Mouse (Mus musculus) megakaryocyte, embryonic 14.5 days (primary cell): Measurements from ENCODE around the gene Slc29a1. TPM values are rescaled to one million over a fixed set of nuclear protein-coding genes. Genes with fewer than 3 reads are reported as not detected.
A peak's percentile ranks its signal among the peaks of the same experiment; 100 is the strongest.

Source experiments
- H3K27me3 ChIP-seq: replicated peaks from 2 replicates; pipeline ENCODE3; 2012; ENCODE audit warnings: inconsistent platforms
- H3K36me3 ChIP-seq: replicated peaks from 2 replicates; pipeline ENCODE3; 2012; ENCODE audit warnings: low read length, inconsistent platforms, mixed read lengths
- H3K4me1 ChIP-seq: 2 replicates; pipeline ENCODE4 v1.6.1; 2012; ENCODE audit warnings: inconsistent platforms
- H3K4me3 ChIP-seq: replicated peaks from 2 replicates; pipeline ENCODE3; 2012; ENCODE audit warnings: moderate library complexity, mild to moderate bottlenecking, inconsistent platforms
- H3K9me3 ChIP-seq: 2 replicates; pipeline ENCODE4 v1.6.1; 2012; ENCODE audit warnings: inconsistent platforms
- FLI1 ChIP-seq: IDR thresholded peaks from 2 replicates; pipeline ENCODE4 v1.6.1; 2012; ENCODE audit warnings: low read length, inconsistent platforms, mixed read lengths
- GATA1 ChIP-seq: IDR thresholded peaks from 3 replicates; pipeline ENCODE4 v1.6.1; 2012; ENCODE audit warnings: mixed read lengths, low read length, inconsistent platforms, borderline replicate concordance
- polyA plus RNA-seq: library from polyadenylated mRNA; stranded (reverse); fragments of >175 nt; gene quantifications from 2 replicates; pipeline ENCODE4 v1.2.3, GENCODE M21; 2012; ENCODE audit warnings: low replicate concordance; ENCODE audit not compliant: insufficient read depth

Slc29a1 gene
- polyA plus RNA-seq, 1 experiment: 24.7 TPM

GRCm38 (mm10) chr17:45555452-45556106, 43.8 kb downstream of the Slc29a1 start, which contains the start of gene Nfkbie:
Gene Nfkbie, plus strand, starts transcription at chr17:45555703.
- peaks cover 26% of the 10 kb centered on the region for H3K36me3 ChIP-seq
- peaks cover 35% of the 10 kb centered on the region for H3K27me3 ChIP-seq
- TF ChIP-seq GATA1 (no peak), FLI1 (no peak)
- H3K9me3 ChIP-seq: no peaks in the 10 kb centered on the region
- H3K4me1 ChIP-seq: peaks cover 89% of the 10 kb centered on the region
- H3K4me3 ChIP-seq: peak within 1 kb of the TSS; percentile 96

DNA sequence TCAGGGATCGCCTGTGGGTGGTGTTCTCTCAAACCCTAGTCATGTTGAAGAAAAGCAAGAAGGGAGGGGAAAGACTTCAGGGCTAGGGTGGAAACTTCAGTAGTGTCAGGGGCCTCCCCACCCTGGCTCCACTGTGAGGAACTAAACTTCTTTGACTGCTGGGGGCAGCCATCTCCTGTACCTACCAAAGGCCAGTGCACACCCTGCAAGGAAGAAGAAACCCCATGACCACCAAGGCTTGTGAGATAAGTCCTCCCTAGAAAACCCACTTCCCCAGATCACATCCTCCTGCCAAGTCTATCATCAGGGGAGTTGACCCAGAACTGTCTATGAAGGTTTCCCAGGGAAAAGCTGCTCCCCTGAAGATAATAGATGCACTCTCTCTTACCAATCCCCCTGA, 45.0 kb downstream of the Slc29a1 start:
- H3K27me3 ChIP-seq: peaks cover 38% of the 10 kb centered on the region

DNA sequence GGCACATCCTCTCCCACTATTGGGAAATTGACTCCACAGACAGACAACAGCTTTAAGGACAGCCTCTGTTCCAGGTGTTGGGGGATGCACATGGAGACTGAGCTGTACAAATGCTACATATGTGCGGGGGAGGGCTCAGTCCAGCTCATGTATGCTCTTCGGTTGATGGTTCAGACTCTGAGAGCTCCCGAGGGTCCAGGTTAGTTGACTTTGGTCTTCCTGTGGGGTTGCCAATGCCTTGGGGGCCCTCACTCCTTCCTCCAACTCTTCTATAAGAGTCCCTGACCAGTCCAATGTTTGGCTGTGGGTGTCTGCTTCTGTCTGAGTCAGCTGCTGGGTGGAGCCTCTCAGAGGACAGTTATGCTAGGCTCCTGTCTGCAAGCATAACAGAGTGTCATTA, 46.3 kb downstream of the Slc29a1 start:
- TF ChIP-seq FLI1 (no peak), GATA1 (no peak)
- Histone ChIP-seq H3K27me3 (peaks cover 43% of the 10 kb centered on the region), H3K4me3 (peak overlapping the region; percentile 1), H3K9me3 (no peaks in the 10 kb centered on the region), H3K4me1 (peaks cover 97% of the 10 kb centered on the region), H3K36me3 (peaks cover 3% of the 10 kb centered on the region)

More for the DNA sequence above, 45.0 kb downstream of the Slc29a1 start:
- H3K36me3 ChIP-seq: peaks cover 16% of the 10 kb centered on the region
- TF ChIP-seq GATA1 (no peak), FLI1 (no peak)
- peaks cover 96% of the 10 kb centered on the region for H3K4me1 ChIP-seq
- H3K4me3 ChIP-seq: peak overlapping the region; percentile 46
- no peaks in the 10 kb centered on the region for H3K9me3 ChIP-seq

- H3K4me1 ChIP-seq: peaks cover 89% of the 10 kb centered on the region
- H3K36me3 ChIP-seq: no peaks in the 10 kb centered on the region
- no peak for TF ChIP-seq FLI1
- no peaks in the 10 kb centered on the region for H3K9me3 ChIP-seq
- H3K4me3 ChIP-seq: peak overlapping the region; percentile 80
- peaks cover 44% of the 10 kb centered on the region for H3K27me3 ChIP-seq
These were observed 47.5 kb downstream of the Slc29a1 start for GRCm38 (mm10) chr17:45551816-45552451.

DNA sequence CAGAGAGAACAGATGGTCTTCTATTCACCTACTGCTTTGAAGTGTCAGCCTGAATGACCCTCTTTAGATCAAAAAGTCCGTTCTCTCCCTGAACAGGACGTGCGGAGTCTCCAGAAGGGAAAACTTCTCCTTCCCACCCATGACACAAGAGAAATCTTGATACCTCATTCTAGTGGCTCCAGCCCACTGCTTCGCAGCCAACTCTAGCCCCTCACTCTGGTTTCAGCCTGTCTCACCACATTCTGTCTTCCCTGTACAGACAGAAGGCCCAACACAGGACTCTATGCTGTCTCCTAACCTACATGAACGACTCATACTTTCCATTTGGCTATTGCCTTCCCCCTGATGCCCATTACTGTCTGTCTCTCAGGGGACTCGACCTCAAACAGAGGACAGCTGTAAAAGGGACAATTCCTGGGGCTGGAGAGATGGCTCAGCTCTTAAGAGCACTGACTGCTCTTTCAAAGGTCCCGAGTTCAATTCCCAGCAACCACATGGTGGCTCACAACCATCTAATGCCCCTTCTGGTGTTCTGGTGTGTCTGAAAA, 48.1 kb downstream of the Slc29a1 start:
- H3K9me3 ChIP-seq: no peaks in the 10 kb centered on the region
- peaks cover 50% of the 10 kb centered on the region for H3K27me3 ChIP-seq
- H3K4me1 ChIP-seq: peaks cover 87% of the 10 kb centered on the region
- H3K36me3 ChIP-seq: no peaks in the 10 kb centered on the region
- TF ChIP-seq GATA1: no peak
- no peak for TF ChIP-seq FLI1
- H3K4me3 ChIP-seq: no peak overlapping the region

- Histone ChIP-seq H3K27me3 (peaks cover 61% of the 10 kb centered on the region), H3K9me3 (no peaks in the 10 kb centered on the region)
These were observed 49.2 kb downstream of the Slc29a1 start for GRCm38 (mm10) chr17:45550253-45550652.

DNA sequence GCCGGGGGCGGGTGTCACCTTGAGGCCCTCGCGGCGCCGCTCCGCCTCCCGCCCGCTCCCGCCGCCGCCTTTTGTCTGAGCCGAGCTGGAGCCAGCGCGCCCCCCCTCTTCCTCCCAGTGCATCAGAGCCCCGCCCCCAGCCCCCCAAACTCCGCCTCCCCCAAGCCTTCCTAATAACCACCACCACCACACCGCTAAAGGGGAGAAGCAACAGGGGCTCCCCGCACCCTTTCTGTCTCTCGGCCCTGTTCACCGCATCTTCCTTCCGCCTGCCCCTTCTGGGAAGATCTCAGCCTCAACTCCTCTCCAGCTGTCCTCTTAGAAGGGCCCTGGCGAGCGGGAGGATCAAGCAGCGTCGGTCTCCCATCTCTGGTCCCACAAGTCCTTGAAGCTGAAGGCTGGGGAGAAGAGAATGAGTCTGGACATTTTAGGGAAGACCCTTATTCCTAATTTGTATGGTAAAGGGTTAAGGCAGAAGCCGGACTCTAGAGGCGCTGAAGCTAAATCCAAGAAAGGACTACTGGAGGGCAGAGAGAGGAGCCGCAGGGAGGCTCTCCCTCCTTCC, 49.7 kb downstream of the Slc29a1 start, which contains the start of gene Tmem151b:
Tmem151b (minus strand) TSS at position 61 of the 565 bp plus-strand sequence.
- Histone ChIP-seq H3K9me3 (no peaks in the 10 kb centered on the region), H3K4me1 (peaks cover 86% of the 10 kb centered on the region), H3K36me3 (no peaks in the 10 kb centered on the region), H3K27me3 (peaks cover 66% of the 10 kb centered on the region), H3K4me3 (peak within 1 kb of the TSS; percentile 89)
- TF ChIP-seq GATA1 (no peak), FLI1 (no peak)

More at GRCm38 (mm10) chr17:45550253-45550652, 49.2 kb downstream of the Slc29a1 start:
- no peak for TF ChIP-seq FLI1
- no peak for TF ChIP-seq GATA1
- peaks cover 86% of the 10 kb centered on the region for H3K4me1 ChIP-seq
- no peaks in the 10 kb centered on the region for H3K36me3 ChIP-seq
- peak overlapping the region; percentile 78 for H3K4me3 ChIP-seq

DNA sequence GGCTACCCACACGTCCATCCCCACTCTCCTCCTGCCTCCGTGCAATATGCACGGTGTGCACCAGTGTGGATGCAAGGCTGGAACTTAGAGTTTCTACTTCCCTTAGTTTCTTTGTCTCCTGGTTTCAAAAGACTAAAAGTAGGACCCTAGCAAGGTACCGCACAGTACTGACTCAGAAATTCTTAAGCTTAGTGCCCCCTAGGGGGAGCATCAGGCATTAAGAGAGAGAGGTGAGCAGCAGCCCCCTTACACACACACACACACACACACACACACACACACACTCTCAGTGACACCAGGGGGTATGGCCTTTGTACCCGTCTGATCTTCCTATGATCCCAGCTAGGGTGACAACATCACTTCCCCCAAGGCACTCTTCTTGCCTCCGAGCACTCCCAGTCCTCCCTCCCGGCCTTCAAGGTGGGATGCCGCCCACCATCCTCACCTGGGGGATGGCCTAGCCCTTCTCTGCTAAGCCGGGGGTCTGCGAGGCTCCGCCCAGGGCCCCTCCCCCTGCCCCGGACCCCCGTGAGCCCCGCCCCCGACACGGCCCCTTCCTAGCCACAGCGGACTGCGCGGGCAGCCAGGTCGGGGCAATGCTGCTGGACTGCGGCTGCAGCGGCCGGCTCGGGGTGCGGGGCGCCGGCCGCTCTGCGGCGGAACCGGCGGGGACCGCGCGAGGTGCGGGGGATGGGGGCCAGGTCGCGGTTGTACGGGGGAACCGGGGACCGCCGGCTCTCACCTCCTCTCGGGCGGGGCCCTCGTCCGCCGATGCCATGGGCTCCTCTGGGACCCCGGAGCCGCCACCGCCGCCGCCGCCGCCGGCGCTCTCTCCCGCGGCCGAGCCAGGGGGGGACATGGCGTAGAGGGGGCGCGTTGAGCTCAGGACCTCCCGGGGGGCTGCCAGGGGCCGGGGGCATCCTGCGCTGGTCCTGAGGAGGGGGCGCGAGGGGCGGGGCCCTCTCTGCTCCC, 50.6 kb downstream of the Slc29a1 start:
- Histone ChIP-seq H3K4me1 (peaks cover 86% of the 10 kb centered on the region), H3K9me3 (no peaks in the 10 kb centered on the region), H3K36me3 (no peaks in the 10 kb centered on the region), H3K27me3 (peaks cover 75% of the 10 kb centered on the region), H3K4me3 (peak overlapping the region; percentile 89)
- TF ChIP-seq FLI1 (no peak), GATA1 (no peak)
